Mouse (Mus musculus): ENCODE data around the gene Acadvl. TPM values are rescaled to one million over a fixed set of nuclear protein-coding genes. Genes with fewer than 3 reads are reported as not detected.

The Acadvl gene
- polyA plus RNA-seq, 1 experiment: 3.2 TPM

DNA sequence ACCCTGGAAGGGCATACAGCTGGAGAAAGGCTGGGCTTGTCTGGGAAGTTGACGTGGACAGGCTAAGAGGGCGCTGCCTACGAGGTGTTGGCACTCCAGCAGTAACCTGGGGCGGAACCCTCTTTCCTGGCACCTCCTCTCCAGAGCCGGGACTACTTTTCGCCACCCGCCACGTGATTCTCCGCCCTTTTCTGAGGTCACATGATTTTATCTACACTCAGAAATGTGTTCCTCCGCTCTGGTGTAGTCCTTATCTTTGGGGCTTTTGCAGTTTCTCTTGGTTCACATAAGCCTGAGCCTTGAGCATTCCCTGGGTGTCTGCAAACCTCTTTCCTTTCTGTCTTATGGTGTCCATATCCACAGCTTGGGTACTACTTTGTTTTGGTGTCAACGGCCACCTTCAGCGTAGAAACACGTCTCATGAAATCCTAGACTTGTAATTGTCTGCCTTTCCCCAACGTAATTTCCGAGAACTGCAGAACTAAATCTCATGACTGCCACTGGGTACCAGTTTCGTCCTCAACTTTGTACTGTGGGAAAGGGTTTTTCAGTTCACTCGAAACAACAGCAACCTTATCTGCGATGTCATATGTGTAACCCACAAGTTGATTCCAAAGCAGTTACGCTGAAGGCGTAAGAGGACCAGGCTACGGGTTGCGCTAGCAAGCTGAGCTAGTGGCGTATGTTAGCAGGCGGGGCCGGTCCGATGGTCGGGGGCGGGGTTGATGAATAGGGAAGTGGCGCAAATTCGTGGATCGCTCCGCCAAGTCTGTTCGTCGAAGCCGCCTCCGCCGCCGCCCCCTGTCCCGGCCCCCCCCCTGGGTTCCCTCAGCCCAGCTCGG is 24.1 kb downstream of the Acadvl start, which contains the start of gene Gabarap:
TSS of gene Gabarap (plus strand) at position 294 of the 842 bp plus-strand sequence.
- peaks cover 43% of the 10 kb centered on the region for H3K4me1 ChIP-seq (ENCODE audit: control insufficient read depth)
- H3K9me3 ChIP-seq (ENCODE audit: control insufficient read depth, low read length): no peaks in the 10 kb centered on the region
- H3K4me3 ChIP-seq (replicated peaks): peak within 1 kb of the TSS; percentile 86
- peaks cover 71% of the 10 kb centered on the region for H3K36me3 ChIP-seq (ENCODE audit: control insufficient read depth)
- H3K27me3 ChIP-seq (ENCODE audit: control insufficient read depth): no peaks in the 10 kb centered on the region
- TF ChIP-seq GATA1 (IDR thresholded peaks at IDR 0.05; ENCODE audit: low read length) (peak; percentile 77), TAL1 (IDR thresholded peaks at IDR 0.05; ENCODE audit: low read length) (no peak)

DNA sequence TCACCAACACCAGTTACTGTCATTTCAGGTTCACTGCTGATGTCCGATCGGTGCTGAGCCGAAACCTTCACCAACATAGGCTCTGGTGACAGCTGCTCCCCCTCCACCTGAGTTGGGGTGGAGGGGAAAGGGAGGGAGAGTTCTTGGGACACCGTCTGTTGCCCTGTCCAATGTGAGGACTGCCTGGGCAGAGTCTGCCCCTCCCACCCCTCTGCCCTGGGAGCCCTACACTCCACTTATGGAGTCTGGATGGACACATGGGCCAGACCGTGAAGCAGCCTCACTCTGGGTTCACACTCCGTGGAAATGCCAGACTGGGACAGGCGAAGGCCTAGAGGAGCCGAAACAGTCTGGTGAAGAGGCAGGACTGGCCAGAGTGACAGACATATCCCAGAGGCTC is 25.3 kb downstream of the Acadvl start:
- Histone ChIP-seq H3K4me1 (ENCODE audit: control insufficient read depth) (peaks cover 40% of the 10 kb centered on the region), H3K36me3 (ENCODE audit: control insufficient read depth) (peaks cover 77% of the 10 kb centered on the region), H3K4me3 (replicated peaks) (no peak overlapping the region), H3K27me3 (ENCODE audit: control insufficient read depth) (no peaks in the 10 kb centered on the region), H3K9me3 (ENCODE audit: control insufficient read depth, low read length) (no peaks in the 10 kb centered on the region)
- TF ChIP-seq GATA1 (IDR thresholded peaks at IDR 0.05; ENCODE audit: low read length) (no peak), TAL1 (IDR thresholded peaks at IDR 0.05; ENCODE audit: low read length) (no peak)

DNA sequence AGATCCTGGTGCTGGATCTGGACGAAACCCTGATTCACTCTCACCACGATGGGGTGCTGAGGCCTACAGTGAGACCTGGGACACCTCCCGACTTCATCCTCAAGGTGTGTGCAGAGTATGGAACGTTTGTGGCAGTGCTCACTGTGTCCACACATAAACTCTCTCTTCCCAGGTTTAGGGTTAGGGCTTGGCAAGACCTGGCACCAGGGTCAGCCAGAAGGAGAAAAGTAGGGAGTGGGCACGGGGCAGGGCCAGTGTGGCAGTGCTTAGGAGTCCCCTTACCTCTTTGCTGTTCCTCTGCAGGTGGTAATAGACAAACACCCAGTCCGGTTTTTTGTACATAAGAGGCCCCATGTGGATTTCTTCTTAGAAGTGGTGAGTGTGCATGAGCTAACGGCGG is 30.8 kb downstream of the Acadvl start:
- no peak overlapping the region for H3K4me3 ChIP-seq (replicated peaks)
- H3K36me3 ChIP-seq (ENCODE audit: control insufficient read depth): peaks cover 68% of the 10 kb centered on the region
- H3K4me1 ChIP-seq (ENCODE audit: control insufficient read depth): peaks cover 45% of the 10 kb centered on the region
- no peak for TF ChIP-seq TAL1 (IDR thresholded peaks at IDR 0.05; ENCODE audit: low read length)
- no peak for TF ChIP-seq GATA1 (IDR thresholded peaks at IDR 0.05; ENCODE audit: low read length)
- H3K9me3 ChIP-seq (ENCODE audit: control insufficient read depth, low read length): no peaks in the 10 kb centered on the region
- no peaks in the 10 kb centered on the region for H3K27me3 ChIP-seq (ENCODE audit: control insufficient read depth)

DNA sequence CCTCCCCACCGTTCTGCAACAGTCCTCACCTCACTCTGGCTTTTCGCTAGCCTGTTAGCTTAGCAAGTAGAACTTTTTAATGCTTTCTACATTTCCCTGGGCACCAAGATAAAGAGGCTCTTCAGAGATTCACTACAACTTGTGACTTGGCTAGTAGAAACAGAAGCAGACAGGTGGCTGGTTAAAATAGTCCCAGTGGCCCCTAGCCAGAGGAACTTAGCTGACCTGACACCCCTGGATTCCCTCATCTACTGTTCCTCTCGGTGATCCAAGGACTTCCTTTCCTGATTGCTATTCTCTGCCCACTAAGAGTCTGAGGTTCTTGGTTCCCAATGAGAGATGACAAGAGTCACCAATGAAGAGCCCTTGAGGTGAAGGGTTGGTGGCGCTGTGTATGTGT is 31.8 kb downstream of the Acadvl start:
- no peak for TF ChIP-seq GATA1 (IDR thresholded peaks at IDR 0.05; ENCODE audit: low read length)
- no peak for TF ChIP-seq TAL1 (IDR thresholded peaks at IDR 0.05; ENCODE audit: low read length)
- Histone ChIP-seq H3K4me3 (replicated peaks) (peak overlapping the region; percentile 21), H3K36me3 (ENCODE audit: control insufficient read depth) (peaks cover 62% of the 10 kb centered on the region), H3K4me1 (ENCODE audit: control insufficient read depth) (peaks cover 54% of the 10 kb centered on the region), H3K9me3 (ENCODE audit: control insufficient read depth, low read length) (no peaks in the 10 kb centered on the region), H3K27me3 (ENCODE audit: control insufficient read depth) (no peaks in the 10 kb centered on the region)

DNA sequence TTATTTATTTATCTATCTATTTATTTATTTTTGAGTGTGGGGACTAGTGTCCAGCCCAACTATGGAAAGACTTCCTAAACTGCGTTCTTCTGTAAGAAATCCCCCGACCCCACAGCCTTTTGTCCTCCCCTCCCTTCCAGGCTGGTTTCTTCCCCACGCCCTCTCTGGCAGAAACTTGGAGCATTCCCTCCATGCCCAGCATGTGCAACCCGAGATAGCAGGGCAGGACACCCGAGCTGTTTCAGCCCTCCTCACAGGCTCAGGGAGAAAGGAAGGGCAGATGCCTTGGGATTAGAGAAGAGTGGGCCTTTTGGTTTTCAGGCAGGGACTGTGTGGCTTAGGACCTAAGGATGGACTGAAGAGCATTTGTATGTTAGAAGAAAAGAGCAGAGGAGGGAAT is 32.3 kb downstream of the Acadvl start:
- peak overlapping the region; percentile 21 for H3K4me3 ChIP-seq (replicated peaks)
- H3K36me3 ChIP-seq (ENCODE audit: control insufficient read depth): peaks cover 62% of the 10 kb centered on the region

DNA sequence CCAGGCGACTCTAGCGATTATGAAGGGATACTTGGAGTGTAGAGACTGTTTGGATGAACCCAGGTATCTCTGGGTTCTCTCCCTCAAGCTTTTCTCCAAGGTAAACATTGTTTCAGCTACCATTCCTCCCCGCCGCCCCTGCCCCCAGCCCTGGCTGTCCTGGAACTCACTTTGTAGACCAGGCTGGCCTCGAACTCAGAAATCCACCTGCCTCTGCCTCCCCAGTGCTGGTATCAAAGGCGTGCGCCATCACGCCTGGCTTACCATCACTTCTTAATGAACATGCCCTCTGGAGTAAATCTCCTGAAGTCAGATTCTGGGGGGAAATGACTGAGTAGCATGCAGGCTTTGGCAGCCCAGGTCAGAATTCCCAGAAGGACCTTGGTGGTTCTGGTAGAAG is 33.0 kb downstream of the Acadvl start, which contains the start of gene Elp5:
TSS of gene Elp5 (minus strand) at position 293 of the 400 bp plus-strand sequence.
- no peaks in the 10 kb centered on the region for H3K27me3 ChIP-seq (ENCODE audit: control insufficient read depth)
- TF ChIP-seq TAL1 (IDR thresholded peaks at IDR 0.05; ENCODE audit: low read length) (no peak), GATA1 (IDR thresholded peaks at IDR 0.05; ENCODE audit: low read length) (no peak)
- H3K4me1 ChIP-seq (ENCODE audit: control insufficient read depth): peaks cover 54% of the 10 kb centered on the region
- H3K36me3 ChIP-seq (ENCODE audit: control insufficient read depth): peaks cover 60% of the 10 kb centered on the region
- H3K9me3 ChIP-seq (ENCODE audit: control insufficient read depth, low read length): no peaks in the 10 kb centered on the region
- peak within 1 kb of the TSS; percentile 94 for H3K4me3 ChIP-seq (replicated peaks)

More for the DNA sequence above, 32.3 kb downstream of the Acadvl start:
- Histone ChIP-seq H3K4me1 (ENCODE audit: control insufficient read depth) (peaks cover 54% of the 10 kb centered on the region), H3K9me3 (ENCODE audit: control insufficient read depth, low read length) (no peaks in the 10 kb centered on the region), H3K27me3 (ENCODE audit: control insufficient read depth) (no peaks in the 10 kb centered on the region)
- no peak for TF ChIP-seq TAL1 (IDR thresholded peaks at IDR 0.05; ENCODE audit: low read length)
- TF ChIP-seq GATA1 (IDR thresholded peaks at IDR 0.05; ENCODE audit: low read length): no peak

DNA sequence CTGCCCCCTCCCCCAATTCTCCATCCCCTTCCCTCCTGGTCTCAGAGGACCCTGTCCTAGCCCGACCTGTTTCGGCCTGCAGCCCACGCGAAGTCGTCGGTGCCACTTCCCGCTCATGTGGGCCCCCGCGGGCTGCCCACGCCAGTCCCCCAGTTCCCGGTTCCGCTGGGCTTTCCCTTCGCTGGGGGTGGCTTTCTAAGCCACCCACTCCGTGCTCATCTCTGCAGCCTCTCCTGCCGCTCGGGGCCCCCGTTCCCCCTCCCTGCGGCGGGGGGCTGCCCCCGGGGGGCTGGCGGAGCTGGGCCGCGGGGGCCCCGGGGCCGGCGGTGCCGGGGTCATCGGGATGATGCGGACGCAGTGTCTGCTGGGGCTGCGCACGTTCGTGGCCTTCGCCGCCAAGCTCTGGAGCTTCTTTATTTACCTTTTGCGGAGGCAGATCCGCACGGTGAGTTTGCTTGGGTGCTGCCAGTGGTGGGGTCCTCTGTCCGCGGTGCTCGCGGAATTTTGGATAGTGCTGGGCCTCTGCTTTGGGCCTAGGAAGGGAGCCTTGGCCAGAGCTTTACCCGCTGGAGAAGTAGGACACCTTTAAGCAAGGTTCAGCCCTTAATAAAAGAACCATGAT is 34.0 kb downstream of the Acadvl start, which contains the start of gene Ctdnep1:
TSS of gene Ctdnep1 (plus strand) at position 16 of the 622 bp plus-strand sequence.
- Histone ChIP-seq H3K4me3 (replicated peaks) (peak within 1 kb of the TSS; percentile 94), H3K9me3 (ENCODE audit: control insufficient read depth, low read length) (no peaks in the 10 kb centered on the region), H3K4me1 (ENCODE audit: control insufficient read depth) (peaks cover 53% of the 10 kb centered on the region), H3K36me3 (ENCODE audit: control insufficient read depth) (peaks cover 59% of the 10 kb centered on the region), H3K27me3 (ENCODE audit: control insufficient read depth) (no peaks in the 10 kb centered on the region)
- TF ChIP-seq TAL1 (IDR thresholded peaks at IDR 0.05; ENCODE audit: low read length) (no peak), GATA1 (IDR thresholded peaks at IDR 0.05; ENCODE audit: low read length) (no peak)

DNA sequence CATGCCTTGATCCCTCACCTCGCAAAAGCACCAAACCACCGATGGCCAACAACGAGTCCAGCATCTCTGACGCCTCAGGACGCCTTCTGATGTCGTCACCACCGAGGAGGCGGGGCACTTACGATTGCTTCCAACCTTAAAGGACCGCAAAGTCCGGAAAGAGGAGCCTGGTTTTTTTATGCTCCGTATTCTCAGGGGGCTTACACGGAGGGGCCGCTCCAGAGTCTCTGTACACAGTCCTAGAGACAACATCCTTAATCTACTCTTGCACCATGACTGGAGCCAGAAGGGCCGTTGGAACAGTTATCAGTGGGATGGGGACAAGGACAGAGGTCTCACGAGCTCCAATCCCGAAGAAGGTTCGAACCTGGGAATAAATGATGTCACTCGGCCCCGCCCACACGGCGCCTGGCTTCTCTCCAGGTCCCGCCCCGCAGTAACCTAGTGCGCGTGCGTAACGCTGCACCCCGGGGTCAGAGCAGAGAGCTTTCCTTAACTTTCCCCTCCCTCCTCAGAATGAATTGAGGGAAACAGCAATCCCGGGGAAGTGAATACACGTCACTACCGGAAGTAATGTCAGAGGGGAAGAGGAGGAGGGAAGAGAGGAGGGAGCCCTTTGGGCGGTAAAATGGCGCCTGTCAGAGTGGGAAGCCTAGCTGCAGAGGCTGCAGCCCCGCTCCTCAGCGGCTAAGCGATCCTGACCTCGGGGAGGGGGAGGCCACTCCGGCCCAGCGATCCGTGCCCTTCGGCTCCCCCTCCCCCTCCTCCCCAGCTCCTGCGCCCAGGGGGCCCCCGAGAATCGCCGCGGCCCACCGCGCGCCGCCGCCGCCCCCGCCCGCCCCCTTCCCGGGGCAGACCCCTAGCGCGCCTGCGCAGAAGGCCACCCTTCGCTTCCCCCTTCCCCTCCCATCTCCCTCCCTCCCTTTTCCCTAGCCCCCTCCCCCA is 34.7 kb downstream of the Acadvl start:
- H3K36me3 ChIP-seq (ENCODE audit: control insufficient read depth): peaks cover 61% of the 10 kb centered on the region
- no peaks in the 10 kb centered on the region for H3K9me3 ChIP-seq (ENCODE audit: control insufficient read depth, low read length)
- TF ChIP-seq TAL1 (IDR thresholded peaks at IDR 0.05; ENCODE audit: low read length) (no peak), GATA1 (IDR thresholded peaks at IDR 0.05; ENCODE audit: low read length) (no peak)
- peaks cover 52% of the 10 kb centered on the region for H3K4me1 ChIP-seq (ENCODE audit: control insufficient read depth)
- H3K4me3 ChIP-seq (replicated peaks): peak overlapping the region; percentile 94
- H3K27me3 ChIP-seq (ENCODE audit: control insufficient read depth): no peaks in the 10 kb centered on the region
